ENCODE assay signal across 8 mouse cellular contexts in genomic region chr9:49488912-49489895, GRCm38 (mm10). TPM values are rescaled to one million over a fixed set of nuclear protein-coding genes. Genes with fewer than 3 reads are reported as not detected.
DNase-seq lines count a peak whose midpoint lies in the region; ATAC-seq lines count a peak whose summit lies in the region.

No protein-coding gene starts in this region.

- H3K36me3 ChIP-seq in hindbrain, embryonic 15.5 days = no peaks in the 10 kb centered on the region

- no peak overlapping the region for H3K27ac ChIP-seq in hindbrain, embryonic 15.5 days (replicated peaks)

- H3K27me3 ChIP-seq in hindbrain, embryonic 15.5 days = 0 out of 2 replicates have a peak, but pooled peaks cover 3% of the 10 kb centered on the region

- DNase-seq in R1 (ENCODE audit: low read depth, low spot score) = peak; percentile 78
- DNase-seq in cerebellum, postnatal 36 days = peak; percentile 85 to 92
- DNase-seq in gastrocnemius, adult 18-20 months (ENCODE audit: low spot score) = peak; percentile 86
- peak; percentile 75 to 82 for DNase-seq in layer of hippocampus, postnatal 36 days
- DNase-seq in lung, postnatal 4 days = peak; percentile 76 to 88
- DNase-seq in retina, postnatal 1 day = peak; percentile 82
- peak; percentile 73 to 90 for DNase-seq in urinary bladder, adult 18-20 months (ENCODE audit: low spot score in 2 of 2)

- ATAC-seq in hindbrain, embryonic 15.5 days (ENCODE audit: low FRiP score, low read depth) = peak; percentile 71

- H3K9me3 ChIP-seq in hindbrain, embryonic 15.5 days = no peaks in the 10 kb centered on the region

- no peak overlapping the region for H3K4me3 ChIP-seq in hindbrain, embryonic 15.5 days

- peaks cover 24% of the 10 kb centered on the region for H3K4me1 ChIP-seq in hindbrain, embryonic 15.5 days (replicated peaks)

- peak overlapping the region; percentile 40 for H3K4me2 ChIP-seq in hindbrain, embryonic 15.5 days

- 31% methylated on average over 16 of the region's 16 CpGs for WGBS in hindbrain, embryonic 15.5 days

- no peak overlapping the region for H3K9ac ChIP-seq in hindbrain, embryonic 15.5 days

RNA-seq across cellular contexts. Expression of gene Ttc12, which starts 3.2 kb away (rescaled TPM):
- 1 to 10 TPM in 1 of 2 experiments, under 1 TPM in 1; 0.91 to 1.1 TPM for total RNA-seq in gastrocnemius, adult 18-20 months (2021)
- 1.7 and 2.3 TPM in 2 replicates for polyA plus RNA-seq in hindbrain, embryonic 15.5 days (2015; fragmentation: Nextera tagmentation; extraction: Ambion mirVana)
- total RNA-seq in layer of hippocampus, postnatal 36 days (2021) = 1 to 10 TPM; 1.3 to 1.4 TPM
